In genomic region chr8:71484736-71485135, GRCm38 (mm10) we compare ENCODE assay signal across 10 mouse cellular contexts. TPM values are rescaled to one million over a fixed set of nuclear protein-coding genes. Genes with fewer than 3 reads are reported as not detected.
A peak's percentile ranks its signal among the peaks of the same experiment; 100 is the strongest.
DNase-seq lines count a peak whose midpoint lies in the region; ATAC-seq and TF ChIP-seq lines count a peak whose summit lies in the region.
"Had no signal": no experiment of that assay in that cellular context is flagged by ENCODE, and none has a peak within 500 bp of the region (broad histone marks: within the 10 kb centered on the region; RNA-seq: fewer than 3 reads in every experiment).

No protein-coding gene starts in this region.

- H3K36me3 ChIP-seq in heart, embryonic 12.5 days, result peaks cover 8% of the 10 kb centered on the region; the same call in 1 of the 2 replicates
- H3K36me3 ChIP-seq in G1E (replicated peaks), result peaks cover 8% of the 10 kb centered on the region
- peaks cover 7% of the 10 kb centered on the region; the same call in 1 of the 2 replicates for H3K36me3 ChIP-seq in hindbrain, embryonic 11.5 days (ENCODE audit: control insufficient read depth, insufficient read depth, low read length)
- peaks cover 14% of the 10 kb centered on the region for H3K36me3 ChIP-seq in midbrain, embryonic 11.5 days (ENCODE audit: control insufficient read depth, insufficient read depth, low read length)

- H3K27me3 ChIP-seq in heart, embryonic 12.5 days (replicated peaks), result peaks cover 37% of the 10 kb centered on the region
- H3K27me3 ChIP-seq in G1E (ENCODE audit: insufficient read depth, low read length), result peaks cover 20% of the 10 kb centered on the region; the same call in 1 of the 2 replicates
- peaks cover 2% of the 10 kb centered on the region; the same call in 1 of the 2 replicates for H3K27me3 ChIP-seq in hindbrain, embryonic 11.5 days (ENCODE audit: control insufficient read depth, insufficient read depth, low read length)
- H3K27me3 ChIP-seq in midbrain, embryonic 11.5 days (ENCODE audit: control insufficient read depth, insufficient read depth, low read length), result no peaks in the 10 kb centered on the region
- H3K27me3 ChIP-seq: CH12.LX had no signal

- 89% methylated on average over 19 of the region's 19 CpGs for WGBS in heart, embryonic 12.5 days
- WGBS in hindbrain, embryonic 11.5 days, result 95% methylated on average over 19 of the region's 19 CpGs
- 97% methylated on average over 19 of the region's 19 CpGs for WGBS in midbrain, embryonic 11.5 days

- peak overlapping the region; percentile 92 for H3K4me2 ChIP-seq in heart, embryonic 12.5 days
- peak overlapping the region; percentile 76 for H3K4me2 ChIP-seq in hindbrain, embryonic 11.5 days (replicated peaks; ENCODE audit: low read depth, low read length)
- peak overlapping the region; percentile 75 for H3K4me2 ChIP-seq in midbrain, embryonic 11.5 days

- intact Hi-C loops in heart, postnatal 10 days (cut with DNase I), result loop anchor here (5.0 kb wide), 1 partner anchor 38 kb away; no protein-coding TSS in a partner anchor

- no peak for DNase-seq in heart, postnatal 10 days
- no peak for DNase-seq in G1E (ENCODE audit: low spot score)
- no peak for DNase-seq in hindbrain, embryonic 11.5 days (ENCODE audit: low spot score)
- no peak for DNase-seq in midbrain, embryonic 11.5 days (ENCODE audit: low spot score, missing footprints)
- no peak for DNase-seq in spleen, postnatal 14 days (ENCODE audit: low spot score in 2 of 2)
- DNase-seq in spleen, postnatal 36 days (ENCODE audit: low spot score in 2 of 2), result no peak
- DNase-seq in adrenal gland, adult 8-10 months, result no peak
- DNase-seq: lung, adult 18-20 months had no signal

- ATAC-seq in heart, embryonic 12.5 days (ENCODE audit: insufficient number of reproducible peaks, low FRiP score), result no peak
- no peak for ATAC-seq in G1E (ENCODE audit: extremely low read depth, insufficient number of reproducible peaks, low FRiP score, poor library complexity, severe bottlenecking)
- no peak for ATAC-seq in hindbrain, embryonic 11.5 days (ENCODE audit: low FRiP score)
- no peak for ATAC-seq in midbrain, embryonic 11.5 days (ENCODE audit: low FRiP score)

- H3K9me3 ChIP-seq in heart, embryonic 12.5 days (replicated peaks), result no peaks in the 10 kb centered on the region
- no peaks in the 10 kb centered on the region for H3K9me3 ChIP-seq in G1E (replicated peaks)
- H3K9me3 ChIP-seq in hindbrain, embryonic 11.5 days (ENCODE audit: control insufficient read depth, low read length), result no peaks in the 10 kb centered on the region
- H3K9me3 ChIP-seq in midbrain, embryonic 11.5 days (ENCODE audit: control insufficient read depth, low read length), result no peaks in the 10 kb centered on the region

- peaks cover 17% of the 10 kb centered on the region for H3K4me1 ChIP-seq in heart, embryonic 12.5 days (replicated peaks)
- H3K4me1 ChIP-seq in G1E (ENCODE audit: insufficient read depth, low read depth, low read length), result peaks cover 53% of the 10 kb centered on the region
- H3K4me1 ChIP-seq in hindbrain, embryonic 11.5 days (replicated peaks; ENCODE audit: control insufficient read depth, insufficient read depth, low read length), result peaks cover 11% of the 10 kb centered on the region
- peaks cover 22% of the 10 kb centered on the region for H3K4me1 ChIP-seq in midbrain, embryonic 11.5 days (ENCODE audit: control insufficient read depth, insufficient read depth, low read length)

- peak overlapping the region; percentile 76; the same call in 1 of the 2 replicates for H3K4me3 ChIP-seq in heart, embryonic 12.5 days
- H3K4me3 ChIP-seq in G1E (ENCODE audit: low read depth, low read length), result peak overlapping the region; percentile 17
- peak overlapping the region; percentile 91 for H3K4me3 ChIP-seq in hindbrain, embryonic 11.5 days (ENCODE audit: low read depth, low read length)
- peak overlapping the region; percentile 92 for H3K4me3 ChIP-seq in midbrain, embryonic 11.5 days (ENCODE audit: low read depth, low read length)

- H3K9ac ChIP-seq in heart, embryonic 12.5 days, result no peak overlapping the region
- H3K9ac ChIP-seq in hindbrain, embryonic 11.5 days (ENCODE audit: low read depth, low read length), result peak overlapping the region; percentile 98
- H3K9ac ChIP-seq in midbrain, embryonic 11.5 days (ENCODE audit: low read length), result peak overlapping the region; percentile 98

- H3K27ac ChIP-seq in heart, embryonic 12.5 days (ENCODE audit: poor library complexity, severe bottlenecking), result no peak overlapping the region
- no peak overlapping the region for H3K27ac ChIP-seq in hindbrain, embryonic 11.5 days (ENCODE audit: low read depth, low read length)
- H3K27ac ChIP-seq in midbrain, embryonic 11.5 days (ENCODE audit: low read depth, low read length), result no peak overlapping the region

- no peak for TF ChIP-seq CTCF in G1E (IDR thresholded peaks at IDR 0.05; ENCODE audit: low read depth, low read length)

RNA-seq across cellular contexts. Expression of gene Ano8, which starts 1.0 kb away (rescaled TPM):
- 2.7 and 3.8 TPM in 2 replicates for polyA plus RNA-seq in heart, embryonic 12.5 days (2016; fragmentation: Nextera tagmentation; extraction: Ambion mirVana)
- 10 to 100 TPM; 14.6 to 15.3 TPM for total RNA-seq in heart, postnatal 10 days (2021)
- total RNA-seq in G1E (2014; fragmentation: Nextera tagmentation), result 0.97 and 1.1 TPM in 2 replicates
- total RNA-seq in G1E (2017), result 2.1 and 2.5 TPM in 2 replicates
- 1.4 and 1.5 TPM in 2 replicates for polyA plus RNA-seq in G1E (2012)
- 5.1 and 5.8 TPM in 2 replicates for polyA plus RNA-seq in hindbrain, embryonic 11.5 days (2014; fragmentation: Nextera tagmentation; extraction: Ambion mirVana)
- polyA plus RNA-seq in midbrain, embryonic 11.5 days (2014; fragmentation: Nextera tagmentation; extraction: Ambion mirVana), result 4.0 and 4.7 TPM in 2 replicates
- total RNA-seq in adrenal gland, adult 8-10 months (2022), result 10 to 100 TPM; 13.5 to 24.7 (median 20.6) TPM

RNA-seq across cellular contexts. Expression of gene Gtpbp3, which starts 3.2 kb away (rescaled TPM):
- 11.6 and 12.8 TPM in 2 replicates for polyA plus RNA-seq in heart, embryonic 12.5 days (2016; fragmentation: Nextera tagmentation; extraction: Ambion mirVana)
- 10 to 100 TPM; 19.7 to 22.1 TPM for total RNA-seq in heart, postnatal 10 days (2021)
- 5.8 and 6.4 TPM in 2 replicates for total RNA-seq in G1E (2014; fragmentation: Nextera tagmentation)
- 14.6 and 18.2 TPM in 2 replicates for total RNA-seq in G1E (2017)
- 26.1 and 33.3 TPM in 2 replicates for polyA plus RNA-seq in G1E (2012)
- polyA plus RNA-seq in hindbrain, embryonic 11.5 days (2014; fragmentation: Nextera tagmentation; extraction: Ambion mirVana), result 3.7 and 3.8 TPM in 2 replicates
- 4.0 and 4.6 TPM in 2 replicates for polyA plus RNA-seq in midbrain, embryonic 11.5 days (2014; fragmentation: Nextera tagmentation; extraction: Ambion mirVana)
- 10 to 100 TPM; 23.1 to 32.0 (median 29.0) TPM for total RNA-seq in adrenal gland, adult 8-10 months (2022)

RNA-seq across cellular contexts. Expression of gene Dda1, which starts 15.7 kb away (rescaled TPM):
- polyA plus RNA-seq in heart, embryonic 12.5 days (2016; fragmentation: Nextera tagmentation; extraction: Ambion mirVana), result 85.4 and 89.9 TPM in 2 replicates
- total RNA-seq in heart, postnatal 10 days (2021), result 10 to 100 TPM; 37.8 to 39.1 TPM
- total RNA-seq in G1E (2014; fragmentation: Nextera tagmentation), result 51.9 and 56.2 TPM in 2 replicates
- 16.2 and 19.6 TPM in 2 replicates for total RNA-seq in G1E (2017)
- polyA plus RNA-seq in G1E (2012), result 209 and 288 TPM in 2 replicates
- polyA plus RNA-seq in hindbrain, embryonic 11.5 days (2014; fragmentation: Nextera tagmentation; extraction: Ambion mirVana), result 143 and 155 TPM in 2 replicates
- 128 and 129 TPM in 2 replicates for polyA plus RNA-seq in midbrain, embryonic 11.5 days (2014; fragmentation: Nextera tagmentation; extraction: Ambion mirVana)
- total RNA-seq in adrenal gland, adult 8-10 months (2022), result 10 to 100 TPM; 51.7 to 65.2 (median 57.9) TPM

RNA-seq across cellular contexts. Expression of gene Mrpl34, which starts 20.0 kb away (rescaled TPM):
- 172 and 175 TPM in 2 replicates for polyA plus RNA-seq in heart, embryonic 12.5 days (2016; fragmentation: Nextera tagmentation; extraction: Ambion mirVana)
- 100 to 1,000 TPM; 103 to 116 TPM for total RNA-seq in heart, postnatal 10 days (2021)
- 42.0 and 65.5 TPM in 2 replicates for total RNA-seq in G1E (2014; fragmentation: Nextera tagmentation)
- 68.2 and 74.9 TPM in 2 replicates for total RNA-seq in G1E (2017)
- polyA plus RNA-seq in G1E (2012), result 149 and 161 TPM in 2 replicates
- 231 and 239 TPM in 2 replicates for polyA plus RNA-seq in hindbrain, embryonic 11.5 days (2014; fragmentation: Nextera tagmentation; extraction: Ambion mirVana)
- polyA plus RNA-seq in midbrain, embryonic 11.5 days (2014; fragmentation: Nextera tagmentation; extraction: Ambion mirVana), result 249 and 251 TPM in 2 replicates
- 100 to 1,000 TPM in 1 of 4 experiments, 10 to 100 TPM in 3; 64.7 to 108 (median 88.7) TPM for total RNA-seq in adrenal gland, adult 8-10 months (2022)

RNA-seq across cellular contexts. Expression of gene Abhd8, which starts 21.3 kb away (rescaled TPM):
- 35.4 and 36.7 TPM in 2 replicates for polyA plus RNA-seq in heart, embryonic 12.5 days (2016; fragmentation: Nextera tagmentation; extraction: Ambion mirVana)
- total RNA-seq in heart, postnatal 10 days (2021), result 10 to 100 TPM; 31.7 to 34.6 TPM
- total RNA-seq in G1E (2014; fragmentation: Nextera tagmentation) (2.6 and 3.9 TPM in 2 replicates), G1E (2017) (4.5 and 5.0 TPM in 2 replicates)
- 17.0 and 20.9 TPM in 2 replicates for polyA plus RNA-seq in G1E (2012)
- 38.5 and 40.0 TPM in 2 replicates for polyA plus RNA-seq in hindbrain, embryonic 11.5 days (2014; fragmentation: Nextera tagmentation; extraction: Ambion mirVana)
- polyA plus RNA-seq in midbrain, embryonic 11.5 days (2014; fragmentation: Nextera tagmentation; extraction: Ambion mirVana), result 36.4 and 42.2 TPM in 2 replicates
- 10 to 100 TPM; 85.3 to 96.2 (median 92.1) TPM for total RNA-seq in adrenal gland, adult 8-10 months (2022)

Comparison
In these comparisons a context has a peak if more than half of its experiments do, and no peak if none do; other contexts are left out.
1. H3K4me3 ChIP-seq: peak in every context shown above with its lines; median percentile 92 in midbrain, embryonic 11.5 days; 91 in hindbrain, embryonic 11.5 days; 76 in heart, embryonic 12.5 days; 17 in G1E.